Mouse (Mus musculus) embryonic facial prominence, embryonic 11.5 days (tissue): ENCODE data around the gene Olfr978. TPM values are rescaled to one million over a fixed set of nuclear protein-coding genes. Genes with fewer than 3 reads are reported as not detected.

ENCODE experiments used
- polyA plus RNA-seq: library from polyadenylated mRNA; unstranded; fragments of >200 nt; fragmentation: Nextera tagmentation; extraction: Ambion mirVana; gene quantifications from 2 replicates; pipeline ENCODE4 v1.2.1, GENCODE M21; 2014

The Olfr978 gene
- polyA plus RNA-seq, 1 experiment from 2014 or later = not detected

Other genes with a start within 250 kb of the Olfr978 start
- gene Olfr967, start 245.9 kb upstream of the Olfr978 start, polyA plus RNA-seq = not detected in 2 replicates
- gene Olfr968, start 208.9 kb upstream of the Olfr978 start, polyA plus RNA-seq = not detected in 2 replicates
- not detected in 2 replicates for gene Olfr969, start 201.2 kb upstream of the Olfr978 start, polyA plus RNA-seq
- gene Olfr970, start 183.3 kb upstream of the Olfr978 start, polyA plus RNA-seq = not detected in 2 replicates
- not detected in 2 replicates for gene Olfr971, start 155.2 kb upstream of the Olfr978 start, polyA plus RNA-seq
- gene Olfr972, start 125.7 kb upstream of the Olfr978 start, polyA plus RNA-seq = not detected in 2 replicates
- not detected in 2 replicates for gene Olfr229, start 84.8 kb upstream of the Olfr978 start, polyA plus RNA-seq
- not detected in 2 replicates for gene Olfr974, start 54.6 kb upstream of the Olfr978 start, polyA plus RNA-seq
- gene Olfr975, start 40.1 kb upstream of the Olfr978 start, polyA plus RNA-seq = not detected in 2 replicates
- gene Olfr976, start 31.0 kb upstream of the Olfr978 start, polyA plus RNA-seq = not detected in 2 replicates
- not detected in 2 replicates for gene Olfr979, start 11.4 kb downstream of the Olfr978 start, polyA plus RNA-seq
- not detected in 2 replicates for gene Olfr980, start 17.5 kb downstream of the Olfr978 start, polyA plus RNA-seq
- gene Olfr981, start 29.4 kb downstream of the Olfr978 start, polyA plus RNA-seq = not detected in 2 replicates
- gene Olfr982, start 81.7 kb downstream of the Olfr978 start, polyA plus RNA-seq = not detected in 2 replicates
- not detected in 2 replicates for gene Olfr983, start 101.5 kb downstream of the Olfr978 start, polyA plus RNA-seq
- gene Olfr984, start 122.1 kb downstream of the Olfr978 start, polyA plus RNA-seq = not detected in 2 replicates
- gene Olfr985, start 138.1 kb downstream of the Olfr978 start, polyA plus RNA-seq = not detected in 2 replicates
- gene Tmem225, start 156.0 kb downstream of the Olfr978 start, polyA plus RNA-seq = not detected in 2 replicates
- not detected in 2 replicates for gene Olfr986, start 188.8 kb downstream of the Olfr978 start, polyA plus RNA-seq
- 7.9 TPM in 2 replicates for gene Zfp202, start 200.2 kb downstream of the Olfr978 start, polyA plus RNA-seq